Mouse (Mus musculus) cerebellum, adult 8-10 months (tissue): ENCODE results near the gene Dtnbp1.

ENCODE experiments used
- DNase-seq: peaks from one replicate; pipeline ENCODE4 v3.0.0; 2022

The Dtnbp1 gene

GRCm38 (mm10) chr13:44896211-44896610 is 105.7 kb downstream of the Dtnbp1 start:
- DNase-seq: no peak

- DNase-seq: no peak
Observed at GRCm38 (mm10) chr13:44891813-44892730, 109.9 kb downstream of the Dtnbp1 start.

- DNase-seq: no peak
Observed at GRCm38 (mm10) chr13:44890612-44891011, 111.3 kb downstream of the Dtnbp1 start.

GRCm38 (mm10) chr13:44886221-44886620 is 115.7 kb downstream of the Dtnbp1 start:
- DNase-seq: peak; percentile 63

GRCm38 (mm10) chr13:44881001-44881400 is 120.9 kb downstream of the Dtnbp1 start:
- DNase-seq: no peak

- no peak for DNase-seq
Observed at GRCm38 (mm10) chr13:44876799-44877198, 125.1 kb downstream of the Dtnbp1 start.
